Mouse (Mus musculus) left cerebral cortex, adult 9 months (tissue): ENCODE data around the gene Usp29.

Source experiments
- DNase-seq, 2 experiments: peaks; one replicate each; pipeline ENCODE4 v3.0.0; 2022; ENCODE audit warnings: low spot score in 2 of 2

Usp29 gene

DNA sequence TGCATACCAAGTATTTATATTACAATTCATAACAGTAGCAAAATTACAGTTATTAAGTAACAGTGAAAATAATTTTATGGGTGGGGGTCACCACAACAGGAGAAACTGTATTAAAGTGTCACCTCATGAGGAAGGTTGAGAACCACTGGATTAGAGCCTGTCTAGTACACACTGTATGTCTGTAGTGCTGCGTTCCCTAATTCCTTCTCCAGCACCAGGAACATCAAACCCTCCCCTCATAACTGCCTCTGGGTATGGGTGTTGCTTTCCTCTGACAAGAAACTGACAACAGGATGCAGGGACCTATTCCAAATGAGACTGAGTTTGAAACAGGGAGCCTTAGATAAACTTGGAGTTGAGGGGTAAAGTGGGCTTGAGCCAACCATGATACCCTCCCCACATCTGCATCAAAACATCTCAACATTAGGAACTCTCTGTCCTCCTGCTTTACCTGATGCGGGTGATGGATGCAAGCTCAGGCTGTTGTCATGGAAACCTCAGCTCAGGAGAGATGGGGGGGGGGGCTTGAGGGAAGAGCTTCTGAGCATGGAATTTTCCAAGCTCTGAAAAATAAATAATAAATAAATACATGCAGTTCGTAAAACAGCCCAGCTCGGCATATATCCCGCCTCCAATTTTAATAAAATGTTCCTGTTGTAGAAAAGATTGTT is 86.5 kb downstream of the Usp29 start:
- DNase-seq, result no peak

DNA sequence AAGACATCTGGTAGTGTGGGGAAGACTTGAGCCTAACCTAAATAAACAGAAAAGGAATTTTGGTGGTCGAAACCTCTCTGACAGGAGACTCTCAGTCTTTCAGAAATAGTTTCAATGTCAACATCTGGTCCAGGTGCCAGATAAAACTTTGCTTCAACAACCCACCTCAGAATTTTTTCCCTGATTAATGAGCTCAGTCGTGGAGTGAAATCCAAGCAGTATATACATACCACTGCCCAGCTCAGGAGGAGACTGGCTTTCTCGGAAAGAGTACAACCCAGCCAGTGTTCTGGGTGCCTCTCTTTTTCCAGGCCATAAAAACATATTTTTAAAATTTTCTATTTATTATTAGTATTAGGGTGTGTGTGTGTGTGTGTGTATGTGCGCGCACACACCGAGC is 89.9 kb downstream of the Usp29 start:
- no peak for DNase-seq

DNA sequence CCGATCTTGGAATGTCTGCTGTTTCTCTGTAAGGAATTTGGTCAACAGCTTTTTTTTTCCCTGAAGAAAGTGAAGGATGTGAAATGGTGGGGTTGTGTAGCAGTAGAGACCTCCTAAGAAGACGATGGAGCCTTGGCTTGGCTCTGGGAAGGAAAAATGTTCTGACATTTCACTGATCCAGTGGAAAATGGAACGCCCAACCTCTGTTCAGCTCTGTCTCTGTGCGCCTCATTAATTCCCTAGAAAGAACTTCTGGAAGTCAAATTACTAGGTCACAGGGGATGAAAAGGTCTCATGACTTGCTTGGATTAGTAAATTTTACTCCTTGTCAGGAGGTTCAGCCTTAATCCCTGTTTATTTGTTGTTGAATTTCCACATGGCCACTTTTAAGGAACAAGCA is 92.3 kb downstream of the Usp29 start:
- no peak for DNase-seq

DNA sequence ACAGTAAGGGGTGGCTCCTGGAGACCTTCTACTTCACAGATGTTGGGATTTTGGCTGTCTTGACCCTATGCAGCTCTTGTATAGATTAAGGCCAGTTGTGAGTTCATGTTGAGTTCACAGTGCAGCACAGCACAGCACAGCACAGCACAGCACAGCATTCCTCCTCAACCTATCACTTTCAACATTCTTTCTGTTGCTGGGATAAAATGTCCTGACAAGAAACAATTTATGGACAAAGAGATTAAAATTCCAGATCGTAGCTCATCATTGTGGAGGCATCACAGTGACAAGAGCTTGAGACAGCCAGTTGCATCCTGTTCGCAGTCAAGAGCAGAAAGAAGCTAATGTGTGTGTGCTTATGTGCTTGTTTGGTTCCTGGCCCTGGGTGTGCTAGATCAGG is 93.3 kb downstream of the Usp29 start:
- DNase-seq, result no peak

DNA sequence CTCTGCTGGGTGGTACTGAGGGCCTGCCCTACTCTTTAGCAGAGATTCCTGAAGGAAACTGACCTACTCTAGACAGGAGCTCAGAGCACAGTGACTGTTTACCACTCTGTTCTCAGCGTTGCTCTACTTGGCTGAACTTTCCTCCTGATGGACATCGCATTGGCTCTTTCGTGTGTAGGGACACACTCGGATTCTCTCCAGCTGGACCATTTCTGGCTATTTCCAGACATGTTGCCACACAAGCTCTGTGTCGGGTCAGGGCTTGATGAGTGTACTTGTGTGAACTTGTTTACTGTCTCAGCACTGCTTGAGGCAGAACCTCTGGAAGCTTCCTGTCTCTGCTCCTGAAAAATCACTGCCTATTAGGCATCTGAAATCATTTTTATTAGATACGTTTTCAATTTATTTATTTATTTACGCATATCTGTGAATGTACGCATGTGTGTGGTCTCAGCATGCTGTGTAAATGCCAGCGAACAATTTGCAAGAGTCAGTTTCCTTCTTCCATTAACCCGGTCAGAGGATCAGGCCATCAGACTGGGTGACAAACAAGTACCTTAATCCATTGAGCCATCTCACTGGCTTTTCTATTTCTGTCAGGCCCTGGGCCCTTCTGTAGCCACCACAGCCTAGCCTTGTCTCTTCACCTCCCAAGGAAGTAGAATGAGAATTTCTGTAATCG is 95.7 kb downstream of the Usp29 start:
- no peak for DNase-seq

DNA sequence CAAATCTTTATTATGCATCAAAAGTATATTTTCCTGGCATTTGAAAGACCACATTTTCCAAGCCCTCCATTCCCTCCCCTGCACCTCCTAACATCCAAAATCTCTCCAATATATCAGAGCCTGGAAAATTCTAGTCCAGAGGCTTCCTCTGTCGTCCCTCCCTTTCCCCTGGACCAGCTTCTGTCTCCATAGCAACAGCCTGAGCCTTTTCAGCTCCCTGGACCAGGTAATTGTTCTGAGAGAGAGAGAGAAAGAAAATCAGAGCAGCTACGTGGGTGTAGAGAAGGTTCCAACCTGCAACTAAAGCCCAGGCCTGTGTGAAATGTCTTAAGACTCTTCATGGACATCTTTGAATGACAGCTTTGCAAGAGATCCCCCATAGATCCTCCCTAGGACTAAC is 98.8 kb downstream of the Usp29 start:
- peak in 1 of 2 experiments; percentile 36 for DNase-seq

DNA sequence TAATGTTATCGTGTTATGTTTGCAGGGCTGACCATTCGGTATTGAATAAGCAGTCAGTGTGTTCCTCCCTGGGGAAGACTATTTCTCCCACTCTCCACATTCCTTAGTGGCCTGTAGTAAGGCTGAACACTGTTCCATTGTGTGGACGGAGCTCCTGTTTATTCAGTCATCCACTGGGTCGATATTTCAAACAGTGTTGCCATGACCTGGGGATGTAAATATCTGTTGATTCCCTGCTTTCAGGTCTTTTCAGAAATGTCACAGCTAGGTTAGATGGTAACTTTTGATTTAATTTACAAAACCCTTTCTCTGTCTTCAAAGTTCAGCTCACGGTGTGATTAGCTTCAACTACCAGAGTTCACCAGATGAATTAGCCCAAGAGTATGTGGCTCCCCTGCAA is 104.6 kb downstream of the Usp29 start:
- DNase-seq, result no peak

DNA sequence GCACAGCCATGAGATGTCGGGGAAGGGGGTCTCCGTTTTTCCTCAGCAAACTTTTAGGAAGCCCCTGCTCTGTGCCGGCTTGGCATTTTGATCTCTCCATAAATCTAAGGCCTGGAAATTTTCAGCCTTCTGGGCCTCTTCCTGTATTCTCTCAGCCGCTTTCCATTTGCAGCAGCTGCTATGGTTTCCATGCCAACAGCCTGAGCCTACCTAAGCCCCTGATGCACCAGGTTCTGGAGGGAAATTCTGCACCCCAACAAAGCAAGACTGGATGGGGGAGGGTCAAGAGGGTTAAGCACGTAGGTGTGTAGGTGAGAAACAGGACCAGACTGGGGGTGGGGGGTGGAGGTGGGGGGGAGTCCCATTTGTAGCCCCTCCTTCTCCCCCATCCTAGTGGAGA is 105.0 kb downstream of the Usp29 start:
- DNase-seq, result peak in 1 of 2 experiments; percentile 25

DNA sequence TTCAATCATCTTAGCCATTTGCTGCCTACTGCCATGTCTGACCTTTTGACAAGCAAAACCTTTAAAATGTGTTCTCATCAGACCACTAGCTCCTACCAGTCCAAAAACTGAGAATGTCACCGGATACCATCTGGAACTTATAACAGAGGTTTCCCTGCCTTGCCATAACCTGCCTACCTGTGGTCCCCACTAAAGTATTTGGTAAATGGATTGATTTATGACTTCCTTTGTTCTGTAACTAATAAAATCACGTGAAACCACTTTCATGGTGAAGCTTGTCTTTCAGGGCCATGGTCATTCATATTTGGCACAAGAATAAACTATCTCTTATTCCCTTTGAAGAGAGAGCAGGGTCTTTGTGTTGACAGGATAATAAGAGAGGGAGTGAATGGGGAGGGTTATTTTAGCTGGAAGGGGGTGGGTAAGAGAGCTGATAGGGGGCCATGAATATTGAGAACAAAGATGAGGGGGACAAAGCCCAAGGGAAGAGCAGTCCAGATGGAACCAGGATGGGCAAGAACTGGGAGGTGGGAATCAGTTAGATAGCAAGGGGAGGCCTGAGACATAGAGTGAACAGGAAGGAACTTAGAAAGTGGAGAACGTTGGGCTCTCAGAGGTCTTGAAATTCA is 107.0 kb downstream of the Usp29 start:
- no peak for DNase-seq

DNA sequence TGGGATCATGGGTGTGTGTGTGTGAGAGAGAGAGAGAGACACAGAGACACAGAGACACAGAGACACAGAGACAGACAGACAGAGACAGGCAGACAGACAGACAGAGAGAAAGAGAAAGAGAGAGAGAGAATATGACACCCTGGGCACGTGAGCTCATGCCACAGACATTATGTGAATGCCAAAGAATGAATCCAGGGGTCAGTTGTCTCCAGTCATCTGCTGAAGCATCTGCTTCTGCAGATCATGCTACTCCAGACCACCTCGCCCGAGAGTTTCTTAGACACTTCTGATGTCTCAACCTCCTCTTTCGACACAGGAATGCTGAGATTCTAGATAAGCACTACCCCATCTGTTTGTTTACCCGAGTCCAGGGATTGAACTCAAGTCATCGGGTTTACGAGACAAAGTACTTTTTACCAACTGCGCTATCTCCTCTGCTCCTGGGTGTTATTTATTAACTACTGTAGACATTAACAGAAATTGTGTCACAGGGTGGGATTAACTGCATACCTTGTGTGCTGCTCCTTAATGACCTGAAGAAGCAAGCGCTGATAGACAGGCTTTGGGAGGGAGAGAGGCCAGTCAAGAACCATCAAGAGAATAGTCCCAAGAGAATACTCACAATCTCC is 107.7 kb downstream of the Usp29 start:
- DNase-seq, result no peak

DNA sequence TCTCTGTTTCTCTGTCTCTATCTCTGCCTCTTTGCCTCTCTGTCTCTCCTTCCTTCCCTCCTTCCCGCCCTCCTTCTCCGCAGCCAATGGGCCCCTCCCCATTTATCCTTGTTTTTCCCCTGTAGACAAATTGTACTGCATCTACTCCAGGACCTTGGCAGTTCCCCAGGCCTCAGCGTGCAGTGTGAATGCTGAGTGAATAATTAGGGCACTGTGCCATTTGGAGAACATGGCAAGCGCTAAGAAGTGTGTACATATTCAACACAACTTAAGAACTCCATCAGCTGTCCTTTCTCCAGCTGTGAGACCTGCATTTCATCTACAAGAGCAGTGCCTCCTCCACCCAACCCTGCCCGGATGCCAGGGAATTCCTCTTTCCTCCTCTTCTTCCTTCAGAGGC is 110.5 kb downstream of the Usp29 start:
- DNase-seq, result peak in 1 of 2 experiments; percentile 14

DNA sequence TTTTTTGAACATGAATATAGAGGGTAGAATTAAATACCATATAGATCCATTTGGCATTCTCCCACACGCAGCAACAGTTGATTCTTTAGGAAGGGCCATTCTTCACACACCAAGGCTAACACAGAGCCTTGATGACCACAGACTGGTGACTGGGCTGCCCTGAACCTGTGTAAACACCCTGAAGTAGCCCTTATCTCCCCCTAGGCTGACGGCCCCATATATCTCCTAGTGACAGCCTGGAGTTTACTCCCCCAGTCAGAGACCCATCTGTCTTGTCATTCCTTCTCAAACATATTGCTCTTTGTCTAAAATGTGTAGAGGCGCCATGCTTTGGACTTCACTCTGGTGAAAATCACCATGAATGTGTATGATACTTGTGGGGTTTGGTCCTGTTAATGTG is 119.1 kb downstream of the Usp29 start:
- no peak for DNase-seq

DNA sequence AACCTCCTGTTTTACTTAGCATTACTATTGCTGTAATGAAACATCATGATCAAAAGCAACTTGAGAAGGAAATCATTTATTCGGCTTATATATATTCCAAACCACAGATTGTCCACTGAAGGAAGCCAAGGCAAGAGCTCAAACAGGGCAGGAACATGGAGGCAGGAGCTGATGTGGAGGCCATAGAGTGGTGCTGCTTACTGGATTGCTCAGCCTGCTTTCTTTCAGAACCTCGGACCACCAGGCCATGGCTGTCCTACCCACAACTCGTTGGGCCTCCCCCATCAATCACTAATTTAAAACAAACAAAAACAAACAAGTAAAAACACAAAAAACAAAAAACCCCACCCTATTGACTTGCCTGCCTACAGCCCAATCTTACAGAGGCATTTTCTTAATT is 119.9 kb downstream of the Usp29 start:
- DNase-seq, result no peak

DNA sequence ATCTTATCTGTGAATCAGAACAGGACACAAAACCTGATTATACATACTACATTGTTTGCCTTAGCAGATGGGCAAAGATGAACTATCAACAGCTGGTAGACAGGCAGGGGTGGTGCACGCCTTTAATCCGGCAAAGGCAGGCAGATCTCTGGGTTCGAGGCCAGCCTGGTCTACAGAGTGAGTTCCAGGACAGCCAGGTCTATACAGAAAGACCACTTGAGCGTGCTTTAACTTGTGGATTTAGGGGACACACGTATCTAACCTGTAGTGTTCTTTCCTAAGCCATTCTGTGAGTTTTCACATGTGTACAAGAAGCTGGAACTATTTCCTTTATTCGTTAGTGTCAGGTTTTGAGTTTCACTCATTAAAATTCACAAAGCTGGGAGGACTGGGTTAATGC is 120.9 kb downstream of the Usp29 start:
- DNase-seq, result no peak

DNA sequence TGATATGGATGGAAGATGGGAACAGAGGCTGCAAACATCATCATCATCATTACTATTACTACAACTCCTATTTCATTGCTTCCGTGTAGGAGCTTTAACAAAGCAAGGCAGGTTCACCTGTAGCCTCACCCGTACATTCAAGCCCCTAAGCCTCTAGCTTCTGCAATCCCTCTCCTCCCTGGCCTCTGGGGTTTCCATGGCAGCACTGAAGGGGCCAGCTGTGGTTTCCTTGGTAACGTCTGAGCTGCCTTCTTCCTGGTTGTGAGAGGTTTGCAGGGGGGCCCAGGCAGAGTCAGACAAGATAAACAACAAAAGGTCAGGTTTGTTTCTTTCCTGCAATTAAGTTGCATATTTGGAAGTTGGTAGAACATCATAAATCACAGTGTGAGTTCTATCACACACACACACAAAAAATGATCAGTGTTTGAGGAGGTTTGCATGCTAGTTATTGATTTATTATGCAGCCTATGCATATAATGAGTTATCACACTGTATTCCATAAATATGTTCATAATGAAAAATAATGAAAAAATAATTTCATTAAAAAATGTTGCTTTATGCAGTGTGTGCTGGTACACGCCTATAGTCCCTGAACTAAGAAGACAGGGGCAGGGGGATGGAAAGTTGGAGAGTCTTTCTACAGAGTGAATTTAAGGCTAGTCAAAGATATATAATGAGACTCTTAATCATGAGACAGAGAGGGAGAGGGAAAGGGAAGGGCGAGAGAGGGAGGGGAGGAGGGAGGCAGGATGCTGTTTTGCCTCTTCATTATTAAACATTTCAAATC is 121.5 kb downstream of the Usp29 start:
- no peak for DNase-seq

DNA sequence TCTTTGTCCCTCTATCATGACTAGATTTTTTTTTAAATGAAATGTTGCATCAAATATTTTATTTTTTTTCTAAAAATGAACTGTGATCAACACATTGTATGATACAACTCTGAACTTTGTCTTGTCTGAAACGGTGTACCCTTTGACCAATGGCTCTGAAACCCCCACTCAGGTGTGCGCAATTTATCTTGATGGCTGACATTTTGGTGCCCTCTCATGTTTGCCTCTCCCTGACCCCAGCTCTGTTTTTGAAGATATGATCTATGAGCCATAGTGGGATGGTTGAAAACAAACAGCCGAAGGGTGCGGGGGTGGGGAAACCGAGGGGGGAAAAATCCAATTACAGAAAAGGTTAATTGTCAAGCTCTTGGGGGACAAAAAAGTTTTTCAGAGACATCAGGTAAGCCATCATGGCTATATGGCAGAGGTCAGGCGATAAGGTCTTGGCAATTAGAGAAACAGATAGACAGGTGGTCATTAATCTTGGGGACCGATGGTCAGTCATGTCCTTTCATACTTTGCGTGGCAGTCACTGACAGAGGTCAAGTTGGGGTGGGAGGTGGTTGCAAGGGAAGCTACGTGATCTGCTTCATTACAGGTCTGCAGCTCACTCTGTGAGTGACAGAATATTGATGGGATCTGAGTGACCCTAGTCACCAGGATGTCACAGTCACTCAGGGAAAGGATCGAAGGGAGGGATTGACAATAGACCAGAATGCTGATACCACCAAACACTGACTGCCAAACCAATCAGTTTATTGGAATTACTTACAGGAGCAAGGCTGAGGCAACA is 125.4 kb downstream of the Usp29 start:
- no peak for DNase-seq

DNA sequence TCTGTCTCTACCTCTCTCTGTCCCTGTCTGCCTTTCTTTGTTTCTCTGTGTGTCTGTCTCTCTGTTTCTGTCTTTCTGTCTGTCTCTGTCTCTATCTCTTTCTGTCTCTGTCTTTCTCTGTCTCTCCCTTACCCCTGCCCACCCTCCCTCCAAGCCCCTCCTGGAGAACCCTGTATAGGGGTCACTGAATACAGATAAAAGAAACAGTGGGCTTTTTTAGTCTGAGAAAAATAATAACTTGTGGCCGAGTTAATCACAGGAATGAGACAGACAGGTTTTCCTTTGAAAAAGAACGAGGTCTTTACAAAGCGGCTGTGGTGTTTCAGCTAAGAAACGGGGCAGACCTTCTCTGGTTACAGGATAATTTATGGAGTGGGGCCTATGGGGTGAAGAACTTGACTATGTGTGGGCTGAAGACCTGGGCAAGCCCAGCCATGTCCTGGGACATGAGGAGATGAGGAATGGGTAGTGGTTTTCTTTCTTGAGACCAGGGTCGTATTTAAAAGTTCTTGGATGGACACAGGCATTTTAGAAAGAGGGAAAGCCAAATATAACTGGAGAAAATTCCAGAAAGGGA is 128.4 kb downstream of the Usp29 start:
- no peak for DNase-seq

DNA sequence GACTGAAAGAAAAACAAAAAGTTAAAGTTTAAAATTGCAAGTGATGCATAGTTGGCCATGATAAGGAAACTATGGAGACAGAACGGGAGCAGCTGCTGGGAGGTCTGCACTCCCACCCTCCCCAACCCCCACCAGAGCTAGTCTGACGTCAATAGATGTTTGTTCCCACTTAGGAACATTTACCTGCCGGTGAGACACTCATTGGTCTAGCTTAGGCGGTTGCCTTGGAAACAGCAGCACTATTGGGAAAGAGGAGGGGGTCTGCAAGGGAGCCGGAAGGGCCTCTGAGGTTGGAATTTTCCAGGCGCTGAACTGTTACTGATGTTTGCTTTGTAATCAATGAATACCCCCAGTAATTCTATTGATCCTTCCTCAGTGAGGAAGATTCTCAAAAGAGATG is 130.3 kb downstream of the Usp29 start:
- no peak for DNase-seq

DNA sequence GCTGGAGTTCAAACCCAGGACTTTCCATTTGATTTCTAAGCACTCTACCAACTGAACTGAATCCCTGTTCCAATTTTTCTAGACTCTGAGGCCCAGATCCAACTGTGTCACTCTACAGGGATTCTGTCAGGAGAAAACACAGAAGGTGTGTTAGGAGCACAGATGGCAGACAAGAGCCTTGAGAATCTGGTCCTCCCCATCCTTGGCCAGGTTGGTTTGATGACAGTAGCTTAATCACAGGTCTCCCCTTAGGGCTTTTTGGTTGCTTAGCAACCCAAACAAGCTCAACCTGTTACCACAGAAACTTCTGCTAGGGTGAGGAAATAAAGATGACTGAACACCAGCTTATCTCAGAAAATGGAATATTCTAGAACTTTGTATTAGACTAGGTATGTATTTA is 136.0 kb downstream of the Usp29 start:
- peak in 1 of 2 experiments; percentile 36 for DNase-seq

DNA sequence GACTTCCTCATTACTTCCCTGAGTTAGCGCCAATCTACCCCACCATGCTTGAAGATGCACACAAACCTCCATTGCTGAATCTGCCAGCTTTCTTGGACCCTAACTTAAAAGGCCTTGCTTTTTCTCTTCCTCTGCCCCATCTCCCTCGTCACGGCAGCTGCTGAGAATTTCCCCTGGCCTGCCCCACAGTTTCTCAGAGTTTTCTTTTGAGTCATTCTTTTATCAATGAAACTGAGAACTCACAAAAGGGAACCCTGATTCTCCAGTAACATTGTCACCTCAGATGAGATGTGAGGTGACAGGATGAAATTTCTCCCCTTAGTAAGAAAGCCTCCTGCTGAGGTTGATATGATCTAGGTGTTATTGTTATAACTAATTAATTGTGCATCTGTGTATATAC is 138.5 kb downstream of the Usp29 start:
- DNase-seq, result no peak

DNA sequence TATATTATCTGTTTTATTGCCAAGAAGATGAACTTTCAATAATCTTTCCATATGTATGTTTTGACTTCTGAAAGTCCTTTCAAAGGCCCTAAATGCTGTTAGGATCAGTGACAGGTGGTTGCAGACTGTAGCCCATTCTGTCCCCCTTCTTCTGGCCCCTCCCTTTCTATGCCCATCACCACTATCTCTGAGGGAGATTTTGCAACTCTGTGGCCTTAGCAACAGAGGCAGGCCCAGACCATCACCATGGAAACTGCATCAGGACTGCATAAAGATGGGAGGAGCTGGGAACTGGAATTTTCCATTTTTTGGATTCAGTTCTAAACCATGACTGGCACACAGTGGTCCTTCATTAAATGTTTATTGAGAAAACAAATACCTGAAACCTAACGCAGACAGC is 139.2 kb downstream of the Usp29 start:
- peak in 1 of 2 experiments; percentile 10 for DNase-seq
